8 mouse cellular contexts compared by ENCODE assay signal in genomic region chr16:43363751-43364515, GRCm38 (mm10).
DNase-seq lines count a peak whose midpoint lies in the region; ATAC-seq and TF ChIP-seq lines count a peak whose summit lies in the region.

No protein-coding gene starts in this region.

- H3K9me3 ChIP-seq in embryonic facial prominence, embryonic 11.5 days (replicated peaks; ENCODE audit: control insufficient read depth, low read length): no peaks in the 10 kb centered on the region
- no peaks in the 10 kb centered on the region for H3K9me3 ChIP-seq in kidney, embryonic 14.5 days (ENCODE audit: control insufficient read depth, low read length)
- no peaks in the 10 kb centered on the region for H3K9me3 ChIP-seq in midbrain, postnatal 0 days (ENCODE audit: low read length)

- peak; percentile 25 for DNase-seq in left cerebral cortex, adult 11 months (ENCODE audit: low spot score)
- DNase-seq in left cerebral cortex, postnatal 4 days: no peak
- DNase-seq in embryonic facial prominence, embryonic 11.5 days (ENCODE audit: low spot score): peak; percentile 46
- peak; percentile 91 for DNase-seq in heart, adult 8-10 months (ENCODE audit: low spot score)
- peak; percentile 9 for DNase-seq in liver
- peak; percentile 29 for DNase-seq in midbrain, postnatal 0 days (ENCODE audit: low spot score)
- no peak for DNase-seq in thymus, adult 18-20 months

- no peak overlapping the region for H3K4me3 ChIP-seq in embryonic facial prominence, embryonic 11.5 days (ENCODE audit: low read depth, low read length)
- no peak overlapping the region for H3K4me3 ChIP-seq in kidney, embryonic 14.5 days (ENCODE audit: low read length)
- no peak overlapping the region for H3K4me3 ChIP-seq in midbrain, postnatal 0 days (ENCODE audit: low read depth, low read length)

- no peak overlapping the region for H3K4me2 ChIP-seq in embryonic facial prominence, embryonic 11.5 days (ENCODE audit: low read depth, low read length)
- peak overlapping the region; percentile 0; the same call in 1 of the 2 replicates for H3K4me2 ChIP-seq in kidney, embryonic 14.5 days (replicated peaks; ENCODE audit: low read depth, low read length)
- 0 out of 2 replicates have a peak overlapping the region, but pooled peaks have one; percentile 3 for H3K4me2 ChIP-seq in midbrain, postnatal 0 days (ENCODE audit: low read depth, low read length, poor library complexity, severe bottlenecking)

- no peak overlapping the region for H3K9ac ChIP-seq in embryonic facial prominence, embryonic 11.5 days (replicated peaks; ENCODE audit: low read length)
- 0 out of 2 replicates have a peak overlapping the region, but pooled peaks have one; percentile 33 for H3K9ac ChIP-seq in kidney, embryonic 14.5 days (ENCODE audit: low read depth, low read length)
- H3K9ac ChIP-seq in midbrain, postnatal 0 days (replicated peaks; ENCODE audit: low read length, poor library complexity, severe bottlenecking): no peak overlapping the region

- no peaks in the 10 kb centered on the region for H3K27me3 ChIP-seq in embryonic facial prominence, embryonic 11.5 days (ENCODE audit: control insufficient read depth, insufficient read depth, low read length)
- no peaks in the 10 kb centered on the region for H3K27me3 ChIP-seq in kidney, embryonic 14.5 days (ENCODE audit: control insufficient read depth, insufficient read depth, low read length)
- no peaks in the 10 kb centered on the region for H3K27me3 ChIP-seq in midbrain, postnatal 0 days (ENCODE audit: insufficient read depth, low read length)

- H3K27ac ChIP-seq in embryonic facial prominence, embryonic 11.5 days (replicated peaks; ENCODE audit: low read depth, low read length): no peak overlapping the region
- H3K27ac ChIP-seq in kidney, embryonic 14.5 days (ENCODE audit: low read depth, low read length): peak overlapping the region; percentile 80
- no peak overlapping the region for H3K27ac ChIP-seq in midbrain, postnatal 0 days (ENCODE audit: low read depth, low read length)

- intact Hi-C loops in left cerebral cortex, postnatal 4 days (cut with DNase I): no loop called here

- 30% methylated on average over 7 of the region's 7 CpGs for WGBS in embryonic facial prominence, embryonic 11.5 days
- 11% methylated on average over 7 of the region's 7 CpGs for WGBS in kidney, embryonic 14.5 days
- 27% methylated on average over 7 of the region's 7 CpGs for WGBS in midbrain, postnatal 0 days

- no peak for TF ChIP-seq CTCF in midbrain, postnatal 0 days (IDR thresholded peaks at IDR 0.05)

- no peaks in the 10 kb centered on the region for H3K36me3 ChIP-seq in embryonic facial prominence, embryonic 11.5 days (replicated peaks; ENCODE audit: control insufficient read depth, insufficient read depth, low read depth, low read length)
- no peaks in the 10 kb centered on the region for H3K36me3 ChIP-seq in kidney, embryonic 14.5 days (ENCODE audit: control insufficient read depth, insufficient read depth, low read length)
- no peaks in the 10 kb centered on the region for H3K36me3 ChIP-seq in midbrain, postnatal 0 days (ENCODE audit: insufficient read depth, low read length)

- H3K4me1 ChIP-seq in embryonic facial prominence, embryonic 11.5 days (ENCODE audit: control insufficient read depth, insufficient read depth, low read length): no peaks in the 10 kb centered on the region
- H3K4me1 ChIP-seq in kidney, embryonic 14.5 days (ENCODE audit: control insufficient read depth, insufficient read depth, low read length): peaks cover 33% of the 10 kb centered on the region
- no peaks in the 10 kb centered on the region for H3K4me1 ChIP-seq in midbrain, postnatal 0 days (ENCODE audit: insufficient read depth, low read length)

- no peak for ATAC-seq in embryonic facial prominence, embryonic 11.5 days (replicated peaks; ENCODE audit: insufficient number of reproducible peaks, low FRiP score, low TSS enrichment, low read depth)
- peak; percentile 68; the same call in 1 of the 2 replicates for ATAC-seq in kidney, embryonic 14.5 days (ENCODE audit: low FRiP score, low TSS enrichment)
- no peak for ATAC-seq in midbrain, postnatal 0 days (ENCODE audit: low FRiP score)

Comparison
In these comparisons a context has a peak if more than half of its experiments do, and no peak if none do; other contexts are left out.
1. DNase-seq: peak in left cerebral cortex, adult 11 months (single experiment), embryonic facial prominence, embryonic 11.5 days (single experiment), heart, adult 8-10 months (single experiment), liver (single experiment) and midbrain, postnatal 0 days (single experiment); none in left cerebral cortex, postnatal 4 days (single experiment) and thymus, adult 18-20 months (0 of 2).